Mouse (Mus musculus): ENCODE data around the gene Abtb1. TPM values are rescaled to one million over a fixed set of nuclear protein-coding genes. Genes with fewer than 3 reads are reported as not detected.

The Abtb1 gene
- polyA plus RNA-seq, 1 experiment from 2014 or later = 17.4 TPM

DNA sequence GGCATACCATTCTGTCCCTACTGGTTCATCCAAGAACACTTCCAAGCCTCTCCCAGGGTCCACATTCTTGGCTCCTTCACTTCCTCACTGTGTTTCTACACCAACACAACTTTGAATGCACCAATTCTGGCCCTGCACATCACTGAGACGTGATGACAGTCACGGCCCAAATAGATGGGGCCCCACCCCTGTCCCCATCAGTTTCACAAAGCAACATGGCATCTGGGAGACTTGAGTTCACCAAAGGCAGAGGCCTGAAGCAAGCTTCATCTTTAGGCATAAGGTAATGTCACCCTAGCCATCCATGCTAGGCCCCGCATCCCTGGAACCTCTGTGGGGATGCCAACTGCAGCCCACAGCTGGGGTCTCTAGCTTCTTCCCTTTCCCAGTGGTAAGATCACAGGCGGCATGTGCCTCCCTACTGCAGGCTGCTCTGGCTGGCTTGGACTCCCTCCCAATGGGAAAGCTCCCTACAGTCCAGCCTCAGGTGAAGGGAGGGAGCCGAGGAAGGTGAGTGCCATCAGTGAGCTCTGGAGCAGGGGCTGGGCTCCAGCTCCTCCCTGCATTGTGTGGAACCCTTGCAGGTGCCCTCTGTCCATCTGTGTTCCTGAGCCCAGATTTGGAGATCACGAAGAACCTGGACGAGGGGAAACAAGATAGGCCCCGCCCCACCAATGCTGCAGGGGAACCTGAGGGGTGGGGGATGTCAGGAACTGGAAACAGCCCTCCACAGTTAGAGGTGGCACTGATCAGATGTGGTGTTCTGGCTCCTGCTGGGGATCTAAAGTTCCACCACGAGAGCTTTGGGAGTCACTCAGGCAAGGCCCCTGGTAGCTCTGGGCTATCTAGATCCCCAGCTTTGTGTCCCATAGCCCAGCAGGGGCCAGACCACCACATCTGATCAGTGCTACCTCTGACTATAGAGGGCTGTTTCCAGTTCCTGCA, 2.3 kb upstream of the Abtb1 start:
- Histone ChIP-seq H3K36me3 (ENCODE audit: control insufficient read depth, insufficient read depth, low read length) (no peaks in the 10 kb centered on the region), H3K9ac (ENCODE audit: low read length) (no peak overlapping the region), H3K4me3 (ENCODE audit: low read depth, low read length) (no peak overlapping the region), H3K27ac (ENCODE audit: low read depth, low read length) (no peak overlapping the region), H3K27me3 (ENCODE audit: control insufficient read depth, insufficient read depth, low read length) (no peaks in the 10 kb centered on the region), H3K4me1 (ENCODE audit: control insufficient read depth, insufficient read depth, low read length) (peaks cover 13% of the 10 kb centered on the region), H3K4me2 (no peak overlapping the region), H3K9me3 (ENCODE audit: control insufficient read depth, low read length) (no peaks in the 10 kb centered on the region)
- ATAC-seq (ENCODE audit: low FRiP score) = no peak
- DNase-seq (ENCODE audit: low spot score, missing footprints) = no peak
- 73% methylated on average over 9 of the region's 9 CpGs for WGBS

GRCm38 (mm10) chr6:88843241-88843640, 1.5 kb upstream of the Abtb1 start:
- no peak for DNase-seq (ENCODE audit: low spot score, missing footprints)
- 76% methylated on average over 7 of the region's 7 CpGs for WGBS
- no peak for ATAC-seq (ENCODE audit: low FRiP score)
- Histone ChIP-seq H3K4me1 (ENCODE audit: control insufficient read depth, insufficient read depth, low read length) (peaks cover 13% of the 10 kb centered on the region), H3K27me3 (ENCODE audit: control insufficient read depth, insufficient read depth, low read length) (no peaks in the 10 kb centered on the region), H3K4me3 (ENCODE audit: low read depth, low read length) (peak overlapping the region; percentile 85), H3K36me3 (ENCODE audit: control insufficient read depth, insufficient read depth, low read length) (no peaks in the 10 kb centered on the region), H3K27ac (ENCODE audit: low read depth, low read length) (peak overlapping the region; percentile 64; the same call in 1 of the 2 replicates), H3K9me3 (ENCODE audit: control insufficient read depth, low read length) (no peaks in the 10 kb centered on the region), H3K9ac (ENCODE audit: low read length) (peak overlapping the region; percentile 65), H3K4me2 (peak overlapping the region; percentile 86)

- H3K27ac ChIP-seq (ENCODE audit: low read depth, low read length) = peak overlapping the region; percentile 64
- H3K4me3 ChIP-seq (ENCODE audit: low read depth, low read length) = peak overlapping the region; percentile 85
- peak overlapping the region; percentile 86 for H3K4me2 ChIP-seq
- ATAC-seq (ENCODE audit: low FRiP score) = no peak
- H3K9me3 ChIP-seq (ENCODE audit: control insufficient read depth, low read length) = no peaks in the 10 kb centered on the region
- peak; percentile 94 for DNase-seq (ENCODE audit: low spot score, missing footprints)
- H3K36me3 ChIP-seq (ENCODE audit: control insufficient read depth, insufficient read depth, low read length) = no peaks in the 10 kb centered on the region
- under 1% methylated on average over 32 of the region's 32 CpGs for WGBS
- peak overlapping the region; percentile 65 for H3K9ac ChIP-seq (ENCODE audit: low read length)
- H3K27me3 ChIP-seq (ENCODE audit: control insufficient read depth, insufficient read depth, low read length) = no peaks in the 10 kb centered on the region
- H3K4me1 ChIP-seq (ENCODE audit: control insufficient read depth, insufficient read depth, low read length) = peaks cover 13% of the 10 kb centered on the region
Measured at GRCm38 (mm10) chr6:88842731-88843151, 957 bp upstream of the Abtb1 start.

DNA sequence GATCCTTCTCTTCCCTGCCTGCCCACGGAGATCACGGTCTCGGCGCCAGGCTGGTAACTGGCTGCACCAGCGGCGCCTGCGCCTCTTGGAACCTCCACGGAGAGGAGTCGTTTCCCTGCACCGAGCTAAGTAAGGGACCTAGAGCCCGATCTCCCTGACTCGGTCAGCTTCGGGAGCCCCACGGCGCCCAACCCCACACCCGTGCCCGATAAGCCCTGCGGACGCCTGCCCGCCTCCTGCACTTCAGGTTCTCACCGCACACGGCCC, 337 bp downstream of the Abtb1 start:
- H3K36me3 ChIP-seq (ENCODE audit: control insufficient read depth, insufficient read depth, low read length) = no peaks in the 10 kb centered on the region
- H3K9ac ChIP-seq (ENCODE audit: low read length) = peak overlapping the region; percentile 79
- ATAC-seq (ENCODE audit: low FRiP score) (no peak), DNase-seq (ENCODE audit: low spot score, missing footprints) (no peak)
- H3K9me3 ChIP-seq (ENCODE audit: control insufficient read depth, low read length) = no peaks in the 10 kb centered on the region
- H3K4me3 ChIP-seq (ENCODE audit: low read depth, low read length) = peak overlapping the region; percentile 85
- peaks cover 13% of the 10 kb centered on the region for H3K4me1 ChIP-seq (ENCODE audit: control insufficient read depth, insufficient read depth, low read length)
- 0% methylated on average over 22 of the region's 22 CpGs for WGBS
- no peaks in the 10 kb centered on the region for H3K27me3 ChIP-seq (ENCODE audit: control insufficient read depth, insufficient read depth, low read length)
- H3K4me2 ChIP-seq = peak overlapping the region; percentile 86
- H3K27ac ChIP-seq (ENCODE audit: low read depth, low read length) = peak overlapping the region; percentile 54

- Histone ChIP-seq H3K9ac (ENCODE audit: low read length) (peak overlapping the region; percentile 79), H3K36me3 (ENCODE audit: control insufficient read depth, insufficient read depth, low read length) (no peaks in the 10 kb centered on the region), H3K4me3 (ENCODE audit: low read depth, low read length) (peak overlapping the region; percentile 85), H3K4me2 (peak overlapping the region; percentile 86), H3K9me3 (ENCODE audit: control insufficient read depth, low read length) (no peaks in the 10 kb centered on the region), H3K27ac (ENCODE audit: low read depth, low read length) (peak overlapping the region; percentile 54), H3K4me1 (ENCODE audit: control insufficient read depth, insufficient read depth, low read length) (peaks cover 13% of the 10 kb centered on the region), H3K27me3 (ENCODE audit: control insufficient read depth, insufficient read depth, low read length) (no peaks in the 10 kb centered on the region)
- ATAC-seq (ENCODE audit: low FRiP score) (no peak), DNase-seq (ENCODE audit: low spot score, missing footprints) (peak; percentile 90)
- WGBS = 58% methylated on average over 9 of the region's 9 CpGs
Measured at GRCm38 (mm10) chr6:88840791-88841513, 832 bp downstream of the Abtb1 start.

DNA sequence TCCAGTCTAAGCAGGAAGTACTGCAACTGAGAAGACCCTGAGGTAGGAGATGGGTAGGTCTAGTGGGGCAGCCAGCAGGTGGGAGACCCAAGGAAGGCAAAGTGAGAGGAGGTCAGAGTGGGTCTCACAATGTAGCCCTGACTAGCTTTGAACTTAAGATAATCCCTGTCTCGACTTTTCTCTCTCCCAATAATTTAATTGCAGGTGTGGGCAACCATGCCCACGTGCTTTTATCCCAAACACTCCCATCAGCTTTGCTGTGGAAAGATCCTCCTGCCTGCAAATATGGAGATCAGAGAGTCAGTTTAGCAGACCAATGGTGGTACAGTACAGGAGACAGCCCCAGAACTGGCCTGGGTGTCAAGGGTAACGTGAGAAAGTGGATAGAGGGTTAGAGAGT, 1.6 kb downstream of the Abtb1 start:
- DNase-seq (ENCODE audit: low spot score, missing footprints) (no peak), ATAC-seq (ENCODE audit: low FRiP score) (no peak)
- Histone ChIP-seq H3K27me3 (ENCODE audit: control insufficient read depth, insufficient read depth, low read length) (no peaks in the 10 kb centered on the region), H3K9ac (ENCODE audit: low read length) (no peak overlapping the region), H3K27ac (ENCODE audit: low read depth, low read length) (no peak overlapping the region), H3K4me3 (ENCODE audit: low read depth, low read length) (no peak overlapping the region), H3K36me3 (ENCODE audit: control insufficient read depth, insufficient read depth, low read length) (no peaks in the 10 kb centered on the region), H3K9me3 (ENCODE audit: control insufficient read depth, low read length) (no peaks in the 10 kb centered on the region), H3K4me2 (no peak overlapping the region), H3K4me1 (ENCODE audit: control insufficient read depth, insufficient read depth, low read length) (peaks cover 13% of the 10 kb centered on the region)
- WGBS = 72% methylated on average over 3 of the region's 3 CpGs

- no peak overlapping the region for H3K9ac ChIP-seq (ENCODE audit: low read length)
Measured at GRCm38 (mm10) chr6:88839135-88839970, 2.4 kb downstream of the Abtb1 start.

GRCm38 (mm10) chr6:88838613-88839012, 3.2 kb downstream of the Abtb1 start:
- Histone ChIP-seq H3K36me3 (ENCODE audit: control insufficient read depth, insufficient read depth, low read length) (no peaks in the 10 kb centered on the region), H3K27ac (ENCODE audit: low read depth, low read length) (no peak overlapping the region), H3K4me3 (ENCODE audit: low read depth, low read length) (no peak overlapping the region), H3K4me1 (ENCODE audit: control insufficient read depth, insufficient read depth, low read length) (peaks cover 13% of the 10 kb centered on the region), H3K4me2 (no peak overlapping the region), H3K27me3 (ENCODE audit: control insufficient read depth, insufficient read depth, low read length) (no peaks in the 10 kb centered on the region), H3K9me3 (ENCODE audit: control insufficient read depth, low read length) (no peaks in the 10 kb centered on the region), H3K9ac (ENCODE audit: low read length) (no peak overlapping the region)
- DNase-seq (ENCODE audit: low spot score, missing footprints) = no peak
- no peak for ATAC-seq (ENCODE audit: low FRiP score)
- WGBS = 90% methylated on average over 10 of the region's 10 CpGs

More at GRCm38 (mm10) chr6:88839135-88839970, 2.4 kb downstream of the Abtb1 start:
- H3K4me1 ChIP-seq (ENCODE audit: control insufficient read depth, insufficient read depth, low read length) = peaks cover 13% of the 10 kb centered on the region
- H3K4me2 ChIP-seq = no peak overlapping the region
- no peaks in the 10 kb centered on the region for H3K9me3 ChIP-seq (ENCODE audit: control insufficient read depth, low read length)
- H3K27ac ChIP-seq (ENCODE audit: low read depth, low read length) = no peak overlapping the region
- no peaks in the 10 kb centered on the region for H3K27me3 ChIP-seq (ENCODE audit: control insufficient read depth, insufficient read depth, low read length)
- no peaks in the 10 kb centered on the region for H3K36me3 ChIP-seq (ENCODE audit: control insufficient read depth, insufficient read depth, low read length)
- WGBS = 84% methylated on average over 26 of the region's 26 CpGs
- no peak overlapping the region for H3K4me3 ChIP-seq (ENCODE audit: low read depth, low read length)
- DNase-seq (ENCODE audit: low spot score, missing footprints) (no peak), ATAC-seq (ENCODE audit: low FRiP score) (no peak)
